Mouse (Mus musculus) CH12.LX (cell line): Measurements from ENCODE around the gene Pigx. TPM values are rescaled to one million over a fixed set of nuclear protein-coding genes. Genes with fewer than 3 reads are reported as not detected.

Source experiments
- DNase-seq: peaks from one replicate; pipeline ENCODE4 v3.0.0-alpha.2; 2013; ENCODE audit errors: extremely low read depth
- H3K27ac ChIP-seq: 2 replicates; pipeline ENCODE4 v1.5.1; 2012; ENCODE audit warnings: low read depth, mild to moderate bottlenecking, control low read depth, moderate library complexity; ENCODE audit not compliant: insufficient read depth
- H3K27me3 ChIP-seq: replicated peaks from 2 replicates; pipeline ENCODE3; 2012; ENCODE audit warnings: inconsistent platforms
- H3K36me3 ChIP-seq, 2 experiments: replicated peaks in 1 of 2; 2 replicates each; pipeline versions ENCODE3 to v1.6.1; 2012; ENCODE audit warnings: inconsistent platforms in 1 of 2, low read length in 1 of 2, mild to moderate bottlenecking in 1 of 2, mixed read lengths in 1 of 2, moderate library complexity in 1 of 2; ENCODE audit not compliant: control insufficient read depth in 1 of 2, insufficient read depth in 1 of 2
- H3K4me1 ChIP-seq, 2 experiments: 2 replicates each; pipeline ENCODE4 v1.6.1; 2012; ENCODE audit warnings: inconsistent platforms in 1 of 2, moderate library complexity in 1 of 2; ENCODE audit not compliant: insufficient read depth in 2 of 2, control insufficient read depth in 1 of 2
- H3K4me2 ChIP-seq: 2 replicates; pipeline ENCODE4 v1.6.1; 2012; ENCODE audit warnings: low read depth, mild to moderate bottlenecking, control low read depth; ENCODE audit not compliant: poor library complexity, insufficient read depth, severe bottlenecking
- H3K4me3 ChIP-seq, 3 experiments: fragments of 150-350 bp in 1 of 3; sonication (generic) in 1 of 3; replicated peaks in 1 of 3; 2 replicates each; pipeline versions ENCODE3 to v1.5.1; 2011 to 2012; ENCODE audit warnings: low read depth in 2 of 3, low read length in 2 of 3, mild to moderate bottlenecking in 2 of 3, moderate library complexity in 2 of 3, control low read depth in 1 of 3, improper control_type of control experiment in 1 of 3, inconsistent platforms in 1 of 3, mixed read lengths in 1 of 3; ENCODE audit not compliant: poor library complexity in 1 of 3
- H3K79me2 ChIP-seq: replicated peaks from 2 replicates; pipeline ENCODE4 v1.6.1; 2012; ENCODE audit warnings: mild to moderate bottlenecking, moderate library complexity; ENCODE audit not compliant: control insufficient read depth, poor library complexity, insufficient read depth, severe bottlenecking; ENCODE audit errors: extremely low read depth
- H3K9ac ChIP-seq: 2 replicates; pipeline ENCODE4 v1.6.1; 2012; ENCODE audit warnings: low read depth, mild to moderate bottlenecking, control low read depth, moderate library complexity; ENCODE audit not compliant: insufficient read depth
- H3K9me3 ChIP-seq: replicated peaks from 2 replicates; pipeline ENCODE3; 2012; ENCODE audit warnings: low read length, inconsistent platforms, mixed read lengths
- BHLHE40 ChIP-seq: IDR thresholded peaks from 2 replicates; pipeline ENCODE4 v1.6.1; 2011; ENCODE audit warnings: mild to moderate bottlenecking, low read depth, low read length, improper control_type of control experiment
- CHD1 ChIP-seq: IDR thresholded peaks from 2 replicates; pipeline ENCODE4 v1.6.1; 2012; ENCODE audit warnings: low read depth, low read length, improper control_type of control experiment, inconsistent platforms
- CHD2 ChIP-seq: IDR thresholded peaks from 2 replicates; pipeline ENCODE4 v1.6.1; 2011; ENCODE audit warnings: low read length, improper control_type of control experiment
- CTCF ChIP-seq, 2 experiments: IDR thresholded peaks in 1 of 2; conservative IDR thresholded peaks in 1 of 2; 2 replicates each; pipeline ENCODE4 v1.5.1; 2011 to 2012; ENCODE audit warnings: low read depth in 2 of 2, low read length in 2 of 2, improper control_type of control experiment in 1 of 2, inconsistent platforms in 1 of 2, mild to moderate bottlenecking in 1 of 2, moderate library complexity in 1 of 2
- E2F4 ChIP-seq: IDR thresholded peaks from 2 replicates; pipeline ENCODE4 v1.6.1; 2011; ENCODE audit warnings: low read depth, low read length, improper control_type of control experiment; ENCODE audit not compliant: insufficient replicate concordance
- ELF1 ChIP-seq: IDR thresholded peaks from 2 replicates; pipeline ENCODE4 v1.6.1; 2014; ENCODE audit warnings: low read depth, mild to moderate bottlenecking, inconsistent platforms, low read length, improper control_type of control experiment
- EP300 ChIP-seq: IDR thresholded peaks from 2 replicates; pipeline ENCODE4 v1.6.1; 2011; ENCODE audit warnings: low read length, improper control_type of control experiment
- ETS1 ChIP-seq: conservative IDR thresholded peaks from 2 replicates; pipeline ENCODE4 v1.6.1; 2012; ENCODE audit warnings: low read depth, mild to moderate bottlenecking, inconsistent platforms, low read length, improper control_type of control experiment, moderate library complexity
- GABPA ChIP-seq: IDR thresholded peaks from 2 replicates; pipeline ENCODE4 v1.6.1; 2012; ENCODE audit warnings: low read depth, low read length, improper control_type of control experiment, inconsistent platforms; ENCODE audit not compliant: insufficient replicate concordance
- HCFC1 ChIP-seq: IDR thresholded peaks from 2 replicates; pipeline ENCODE4 v1.6.1; 2012; ENCODE audit warnings: low read depth, mild to moderate bottlenecking, inconsistent platforms, low read length, improper control_type of control experiment
- IRF4 ChIP-seq: IDR thresholded peaks from 2 replicates; pipeline ENCODE4 v1.6.1; 2014; ENCODE audit warnings: low read depth, mild to moderate bottlenecking, inconsistent platforms, low read length, improper control_type of control experiment
- JUN ChIP-seq: IDR thresholded peaks from 2 replicates; pipeline ENCODE4 v1.6.1; 2011; ENCODE audit warnings: low read depth, mild to moderate bottlenecking, low read length, improper control_type of control experiment, moderate library complexity; ENCODE audit not compliant: insufficient read depth
- JUND ChIP-seq: conservative IDR thresholded peaks from 2 replicates; pipeline ENCODE4 v1.6.1; 2011; ENCODE audit warnings: low read depth, low read length, improper control_type of control experiment
- KAT2A ChIP-seq: IDR thresholded peaks from 2 replicates; pipeline ENCODE4 v1.6.1; 2012; ENCODE audit warnings: low read length, improper control_type of control experiment, inconsistent platforms; ENCODE audit not compliant: insufficient replicate concordance
- MAFK ChIP-seq: IDR thresholded peaks from 2 replicates; pipeline ENCODE4 v1.6.1; 2011; ENCODE audit warnings: low read length, improper control_type of control experiment; ENCODE audit not compliant: insufficient replicate concordance
- MAX ChIP-seq: IDR thresholded peaks from 2 replicates; pipeline ENCODE4 v1.6.1; 2011; ENCODE audit warnings: low read length, improper control_type of control experiment
- MAZ ChIP-seq: IDR thresholded peaks from 2 replicates; pipeline ENCODE4 v1.6.1; 2012; ENCODE audit warnings: low read depth, mild to moderate bottlenecking, inconsistent platforms, low read length, improper control_type of control experiment, moderate library complexity
- MEF2A ChIP-seq: IDR thresholded peaks from 2 replicates; pipeline ENCODE4 v1.6.1; 2014; ENCODE audit warnings: low read depth, mild to moderate bottlenecking, inconsistent platforms, low read length, improper control_type of control experiment, borderline replicate concordance
- MXI1 ChIP-seq: IDR thresholded peaks from 2 replicates; pipeline ENCODE4 v1.6.1; 2011; ENCODE audit warnings: mild to moderate bottlenecking, low read depth, low read length, improper control_type of control experiment
- MYC ChIP-seq: IDR thresholded peaks from 2 replicates; pipeline ENCODE4 v1.6.1; 2011; ENCODE audit warnings: low read depth, mild to moderate bottlenecking, improper control_type of control experiment, low read length
- NELFE ChIP-seq: IDR thresholded peaks from 2 replicates; pipeline ENCODE4 v1.6.1; 2011; ENCODE audit warnings: low read depth, low read length, improper control_type of control experiment
- NRF1 ChIP-seq: IDR thresholded peaks from 2 replicates; pipeline ENCODE4 v1.6.1; 2014; ENCODE audit warnings: low read depth, mild to moderate bottlenecking, inconsistent platforms, low read length, improper control_type of control experiment, moderate library complexity
- PAX5 ChIP-seq: IDR thresholded peaks from 2 replicates; pipeline ENCODE4 v1.6.1; 2012; ENCODE audit warnings: low read length, inconsistent platforms, mixed read lengths
- POLR2A ChIP-seq: IDR thresholded peaks from 2 replicates; pipeline ENCODE4 v1.6.1; 2011; ENCODE audit warnings: low read depth, mild to moderate bottlenecking, improper control_type of control experiment, low read length
- POLR2AphosphoS2 ChIP-seq: IDR thresholded peaks from 2 replicates; pipeline ENCODE4 v1.6.1; 2011; ENCODE audit warnings: low read depth, low read length, improper control_type of control experiment
- RAD21 ChIP-seq: IDR thresholded peaks from 2 replicates; pipeline ENCODE4 v1.6.1; 2011; ENCODE audit warnings: low read depth, mild to moderate bottlenecking, low read length, improper control_type of control experiment, moderate library complexity
- RCOR1 ChIP-seq: conservative IDR thresholded peaks from 2 replicates; pipeline ENCODE4 v1.6.1; 2012; ENCODE audit warnings: low read depth, mild to moderate bottlenecking, inconsistent platforms, low read length, improper control_type of control experiment
- SIN3A ChIP-seq: IDR thresholded peaks from 2 replicates; pipeline ENCODE4 v1.6.1; 2012; ENCODE audit warnings: low read length, improper control_type of control experiment, inconsistent platforms
- SMC3 ChIP-seq: IDR thresholded peaks from 2 replicates; pipeline ENCODE4 v1.6.1; 2011; ENCODE audit warnings: low read depth, low read length, improper control_type of control experiment
- TBP ChIP-seq: conservative IDR thresholded peaks from 2 replicates; pipeline ENCODE4 v1.6.1; 2011; ENCODE audit warnings: low read depth, low read length, improper control_type of control experiment
- TCF12 ChIP-seq: IDR thresholded peaks from 2 replicates; pipeline ENCODE4 v1.6.1; 2014; ENCODE audit warnings: low read depth, mild to moderate bottlenecking, inconsistent platforms, low read length, improper control_type of control experiment
- UBTF ChIP-seq: IDR thresholded peaks from 2 replicates; pipeline ENCODE4 v1.6.1; 2012; ENCODE audit warnings: low read depth, mild to moderate bottlenecking, inconsistent platforms, low read length, improper control_type of control experiment, moderate library complexity
- USF1 ChIP-seq: IDR thresholded peaks from 2 replicates; pipeline ENCODE4 v1.6.1; 2014; ENCODE audit warnings: low read depth, mild to moderate bottlenecking, inconsistent platforms, low read length, improper control_type of control experiment
- USF2 ChIP-seq: conservative IDR thresholded peaks from 2 replicates; pipeline ENCODE4 v1.6.1; 2011; ENCODE audit warnings: low read depth, low read length, improper control_type of control experiment
- ZC3H11A ChIP-seq: IDR thresholded peaks from 2 replicates; pipeline ENCODE4 v1.6.1; 2012; ENCODE audit warnings: low read depth, mild to moderate bottlenecking, inconsistent platforms, low read length, improper control_type of control experiment
- ZKSCAN1 ChIP-seq: IDR thresholded peaks from 2 replicates; pipeline ENCODE4 v1.6.1; 2012; ENCODE audit warnings: low read depth, inconsistent platforms, low read length, improper control_type of control experiment, borderline replicate concordance
- ZMIZ1 ChIP-seq: IDR thresholded peaks from 2 replicates; pipeline ENCODE4 v1.6.1; 2012; ENCODE audit warnings: low read depth, mild to moderate bottlenecking, inconsistent platforms, low read length, improper control_type of control experiment
- ZNF384 ChIP-seq: IDR thresholded peaks from 2 replicates; pipeline ENCODE4 v1.6.1; 2012; ENCODE audit warnings: low read depth, low read length, improper control_type of control experiment, inconsistent platforms
- dilution Hi-C: fragments of 300-500 bp; cut with MboI; formaldehyde crosslinking; loops from 2 replicates; pipeline ENCODE4 v1.14.3; 2020; ENCODE audit warnings: low sequenced_read_pairs; ENCODE audit not compliant: extremely low pct_unique_long_range_greater_than_20kb, extremely low pct_ligation_motif_present
- in situ Hi-C: fragments of 300-500 bp; cut with MboI; formaldehyde crosslinking; loops from 3 replicates; pipeline ENCODE4 v1.14.3; 2019; ENCODE audit warnings: low sequenced_read_pairs, low pct_ligation_motif_present, low pct_unique_long_range_greater_than_20kb, mixed read lengths
- polyA plus RNA-seq: library from polyadenylated mRNA; unstranded; fragments of >175 nt; gene quantifications from 2 replicates; pipeline ENCODE4 v1.2.1, GENCODE M21; 2012; ENCODE audit warnings: low read depth; ENCODE audit not compliant: insufficient read length
- total RNA-seq, 2 experiments: library from RNA; depleted of rRNA; stranded (reverse); fragments of 300-350 nt in 1 of 2; fragments of >200 nt in 1 of 2; gene quantifications; 2 replicates each; pipeline ENCODE4 v1.2.3; 2012 to 2014

The Pigx gene
- total and polyA plus RNA-seq, 3 experiments = 48.1 to 83.0 (median 48.1) TPM

DNA sequence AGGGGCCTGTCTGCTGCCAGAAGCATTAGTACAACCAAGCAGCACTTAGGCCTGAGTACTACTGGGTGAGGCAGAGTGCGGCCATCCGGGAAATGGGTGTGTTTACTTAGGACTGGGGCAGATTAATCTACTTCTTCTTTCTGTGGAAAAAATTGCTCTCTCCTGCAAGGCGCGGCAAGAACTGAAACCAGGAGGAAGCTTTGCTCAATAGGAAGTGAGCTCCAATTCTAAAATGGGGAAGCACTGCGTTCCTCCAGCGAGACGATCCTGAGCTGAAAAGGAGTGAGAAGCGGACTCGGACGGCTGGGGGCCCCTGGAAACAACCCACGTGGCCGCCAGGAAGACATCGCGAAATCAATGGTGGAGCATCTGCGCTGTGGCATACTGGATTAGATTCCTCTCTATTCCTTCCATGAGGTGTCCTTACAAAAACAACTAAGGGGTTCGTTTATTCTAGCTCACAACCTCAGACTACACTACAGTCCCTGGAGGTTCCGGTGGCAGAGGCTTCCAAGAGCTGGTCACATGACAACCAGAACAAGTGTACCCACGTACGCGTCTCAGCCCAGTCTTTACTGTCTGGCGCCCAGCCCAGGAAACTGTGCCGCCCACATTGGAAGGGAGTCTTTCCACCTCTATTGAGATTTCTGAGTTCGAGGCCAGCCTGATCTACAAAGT, 14.1 kb upstream of the Pigx start:
- TF ChIP-seq CHD2 (peak; percentile 39; the same call in 1 of the 2 replicates), HCFC1 (no peak; the same call in none of the 2 replicates), ZC3H11A (no peak), BHLHE40 (peak; percentile 58), USF1 (peak; percentile 74), MAZ (no peak), RCOR1 (no peak; the same call in 1 of the 2 replicates), MEF2A (peak; percentile 69), E2F4 (no peak), POLR2A (peak; percentile 65), MAFK (no peak), MAX (peak; percentile 95), UBTF (0 out of 2 replicates have a peak, but pooled peaks have one; percentile 22), IRF4 (peak; percentile 89), SMC3 (no peak), JUN (peak; percentile 82), PAX5 (no peak), GABPA (no peak), ETS1 (peak; percentile 70), TBP (no peak; the same call in 1 of the 2 replicates), TCF12 (no peak), MYC (peak; percentile 94), MXI1 (peak; percentile 87; the same call in 1 of the 2 replicates), POLR2AphosphoS2 (no peak), CTCF (conservative IDR thresholded peaks at IDR 0.05 in 1 of 2, IDR thresholded peaks at IDR 0.05 in 1 of 2; ENCODE audit: low read depth in 2 of 2, low read length in 2 of 2) (no peak), ZNF384 (no peak), KAT2A (no peak), USF2 (peak; percentile 83), JUND (peak; percentile 65), ELF1 (peak; percentile 59; the same call in 1 of the 2 replicates), EP300 (peak; percentile 92), NELFE (0 out of 2 replicates have a peak, but pooled peaks have one; percentile 32), CHD1 (0 out of 2 replicates have a peak, but pooled peaks have one; percentile 79), ZMIZ1 (no peak; the same call in 1 of the 2 replicates), ZKSCAN1 (no peak), RAD21 (no peak; the same call in 1 of the 2 replicates), SIN3A (peak; percentile 59), NRF1 (no peak)
- peak overlapping the region; percentile 5 for H3K9ac ChIP-seq
- in situ Hi-C loops = loop anchor here (5.0 kb wide), 1 partner anchor 89 kb away; no protein-coding TSS in a partner anchor
- H3K4me2 ChIP-seq = peak overlapping the region; percentile 53
- H3K27me3 ChIP-seq = no peaks in the 10 kb centered on the region
- H3K27ac ChIP-seq = peak overlapping the region; percentile 72
- DNase-seq = peak; percentile 93
- dilution Hi-C loops = no loop called here
- H3K79me2 ChIP-seq = no peaks in the 10 kb centered on the region
- H3K4me1 ChIP-seq = peaks cover 4 to 49% of the 10 kb centered on the region in 2 experiments; a peak in 3 of 4 replicates
- H3K4me3 ChIP-seq = peak overlapping the region in 1 of 3 experiments; percentile 30
- peaks cover 0 to 10% of the 10 kb centered on the region in 2 experiments for H3K36me3 ChIP-seq
- H3K9me3 ChIP-seq = no peaks in the 10 kb centered on the region
